Mouse (Mus musculus) liver, postnatal 0 days (tissue): Measurements from ENCODE around the gene Ncoa7.

ENCODE experiments used
- CTCF ChIP-seq: sonication (generic); IDR thresholded peaks from 2 replicates; pipeline ENCODE4 v1.5.1; 2016; ENCODE audit warnings: antibody characterized with exemption, low read depth
- EP300 ChIP-seq: IDR thresholded peaks from 2 replicates; pipeline ENCODE4 v1.6.1; 2016; ENCODE audit warnings: antibody characterized with exemption, low read depth, mild to moderate bottlenecking

DNA sequence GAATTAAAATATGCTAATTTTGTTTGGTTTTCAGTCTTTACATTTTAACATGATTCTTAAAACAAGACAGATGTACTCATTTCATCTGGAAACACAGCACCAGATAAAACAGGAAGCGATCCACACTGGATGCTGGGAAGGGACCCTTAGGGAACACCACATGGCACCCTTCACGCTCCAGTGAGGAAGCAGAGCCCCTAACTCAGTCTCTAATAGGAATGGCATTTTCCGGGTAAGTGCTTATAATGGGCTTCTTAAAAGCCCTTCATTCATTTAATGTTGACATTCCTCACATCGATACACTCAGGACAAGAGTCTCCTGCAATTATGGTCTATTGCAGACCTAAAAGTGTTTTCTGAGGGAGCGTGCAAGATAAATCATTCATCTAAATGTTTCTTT is 27.6 kb downstream of the Ncoa7 start:
- TF ChIP-seq CTCF (no peak), EP300 (no peak)
